Mouse (Mus musculus) left cerebral cortex, adult 2 months (tissue): Measurements from ENCODE around the gene Il16. TPM values are rescaled to one million over a fixed set of nuclear protein-coding genes. Genes with fewer than 3 reads are reported as not detected.
"Not testable (repeated sequence)": the region's sequence is repeated elsewhere in the genome, so short reads cannot be mapped to it uniquely, and the experiment has no call there.

Experiments used
- DNase-seq, 2 experiments: peaks; one replicate each; pipeline ENCODE4 v3.0.0; 2021 to 2022; ENCODE audit warnings: low spot score in 2 of 2, mixed read lengths in 1 of 2; ENCODE audit errors: extremely low spot score in 1 of 2
- H3K27ac ChIP-seq: fragments of 200-600 bp; 2 replicates; pipeline ENCODE4 v1.8.1; 2022
- H3K4me3 ChIP-seq: fragments of 200-600 bp; 2 replicates; pipeline ENCODE4 v1.8.1; 2022
- CTCF ChIP-seq: fragments of 200-600 bp; IDR thresholded peaks from 2 replicates; pipeline ENCODE4 v1.8.1; 2022; ENCODE audit warnings: antibody characterized with exemption, mild to moderate bottlenecking, moderate library complexity
- intact Hi-C: fragments of 180-260 bp; cut with DNase I; formaldehyde crosslinking; loops from one replicate; pipeline ENCODE4 v1.15.1; 2025
- total RNA-seq, 2 experiments: library from RNA; stranded (reverse); gene quantifications; 2 replicates each; pipeline ENCODE4 v1.2.3; 2021

Gene Il16
- total RNA-seq, 2 experiments from 2014 or later = 2.2 to 2.4 TPM

- TF ChIP-seq CTCF = no peak
- no peak overlapping the region for H3K4me3 ChIP-seq
- H3K27ac ChIP-seq = no peak overlapping the region
- DNase-seq = no peak
- intact Hi-C loops = no loop called here
Observed at GRCm38 (mm10) chr7:83713639-83714038, 31.9 kb downstream of the Il16 start.

DNA sequence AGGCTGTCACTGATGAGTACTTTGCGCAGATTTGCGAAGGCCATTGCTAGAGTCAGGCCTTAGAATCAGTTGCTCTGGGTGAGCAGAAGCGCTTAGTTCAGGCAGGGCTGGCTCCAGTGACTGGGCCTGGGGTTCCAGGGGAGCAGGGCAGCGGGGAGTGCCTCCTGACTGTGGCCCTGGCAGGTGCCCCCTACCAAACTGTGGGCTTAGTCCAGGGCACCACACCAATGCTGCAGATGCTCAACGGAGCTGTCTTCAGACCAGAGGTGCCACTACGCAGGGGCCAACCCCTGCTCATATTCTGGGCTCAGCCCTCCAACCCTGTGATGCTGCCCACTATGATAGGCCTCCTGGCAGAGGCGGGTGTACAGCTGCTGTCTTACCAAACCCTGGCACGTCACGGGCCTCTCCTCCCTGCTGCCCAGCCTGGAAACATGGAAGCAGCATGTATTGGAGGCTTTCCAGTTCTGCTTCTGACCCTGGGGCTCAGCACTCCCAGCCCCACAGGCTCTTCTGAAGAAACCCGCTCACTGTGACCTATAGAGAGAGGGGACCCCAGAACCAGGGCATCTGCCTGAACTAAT is 33.8 kb downstream of the Il16 start:
- H3K4me3 ChIP-seq, H3K27ac ChIP-seq, DNase-seq, intact Hi-C loops: not testable (repeated sequence)

- TF ChIP-seq CTCF = no peak
- intact Hi-C loops = no loop called here
- Histone ChIP-seq H3K27ac (no peak overlapping the region), H3K4me3 (no peak overlapping the region)
- DNase-seq = no peak
Observed at GRCm38 (mm10) chr7:83703046-83703775, 42.3 kb downstream of the Il16 start.

- intact Hi-C loops = loop anchor here (5.0 kb wide), 2 partner anchors 78 to 103 kb away; no protein-coding TSS in a partner anchor
- Histone ChIP-seq H3K27ac (no peak overlapping the region), H3K4me3 (no peak overlapping the region)
- DNase-seq = no peak
- TF ChIP-seq CTCF = no peak
Observed at GRCm38 (mm10) chr7:83699066-83699745, 46.3 kb downstream of the Il16 start.

DNA sequence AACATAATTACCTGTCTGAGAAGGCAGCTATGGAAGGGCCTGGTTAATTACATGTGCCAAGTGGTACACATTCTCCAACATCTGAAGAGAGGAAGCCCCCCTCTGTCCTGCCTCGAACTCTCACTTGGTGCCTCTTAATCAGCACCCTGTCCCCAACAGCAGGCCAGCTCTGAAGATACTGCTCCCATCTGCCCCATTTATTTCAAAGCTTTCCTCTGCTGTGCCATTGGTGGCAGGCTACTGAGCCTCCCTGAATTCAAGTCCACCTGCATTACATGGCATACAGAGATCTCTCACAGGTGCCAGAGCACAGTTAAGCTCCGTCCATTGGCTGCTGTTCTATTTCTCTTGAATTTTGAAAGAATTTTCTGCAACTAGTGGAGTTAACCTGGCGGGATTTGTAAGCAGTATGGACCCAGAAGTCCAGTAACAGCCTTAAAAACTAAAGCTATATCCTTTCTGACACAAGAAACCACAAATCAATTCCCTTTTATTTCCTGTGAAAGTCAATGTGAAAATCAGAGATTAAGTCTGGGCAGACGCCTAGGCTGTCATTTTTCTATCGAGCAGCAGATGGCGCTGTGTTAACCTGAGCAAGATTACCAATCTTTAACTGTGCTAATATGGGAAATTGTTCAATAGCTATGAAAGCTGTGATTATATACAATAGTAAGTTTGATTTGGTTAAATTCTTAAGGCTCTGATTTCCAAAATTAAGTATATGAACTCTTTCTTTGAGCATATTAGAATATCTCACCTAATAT is 49.9 kb downstream of the Il16 start:
- TF ChIP-seq CTCF = peak; percentile 76
- DNase-seq = peak in 1 of 2 experiments; percentile 26
- intact Hi-C loops = loop anchor here (5.0 kb wide), 2 partner anchors 82 to 107 kb away; no protein-coding TSS in a partner anchor
- Histone ChIP-seq H3K4me3 (no peak overlapping the region), H3K27ac (no peak overlapping the region)

- TF ChIP-seq CTCF = no peak
- no peak overlapping the region for H3K27ac ChIP-seq
- intact Hi-C loops = no loop called here
- no peak for DNase-seq
- H3K4me3 ChIP-seq = no peak overlapping the region
Observed at GRCm38 (mm10) chr7:83682640-83683274, 62.8 kb downstream of the Il16 start.

GRCm38 (mm10) chr7:83678506-83678905 is 67.0 kb downstream of the Il16 start:
- intact Hi-C loops = loop anchor here (10.0 kb wide), 1 partner anchor 964 kb away; no protein-coding TSS in a partner anchor
- TF ChIP-seq CTCF = no peak
- Histone ChIP-seq H3K27ac (no peak overlapping the region), H3K4me3 (no peak overlapping the region)
- DNase-seq = no peak

GRCm38 (mm10) chr7:83677296-83677695 is 68.2 kb downstream of the Il16 start:
- Histone ChIP-seq H3K27ac (no peak overlapping the region), H3K4me3 (no peak overlapping the region)
- intact Hi-C loops = loop anchor here (10.0 kb wide), 1 partner anchor 962 kb away; no protein-coding TSS in a partner anchor
- DNase-seq = no peak
- TF ChIP-seq CTCF = no peak

DNA sequence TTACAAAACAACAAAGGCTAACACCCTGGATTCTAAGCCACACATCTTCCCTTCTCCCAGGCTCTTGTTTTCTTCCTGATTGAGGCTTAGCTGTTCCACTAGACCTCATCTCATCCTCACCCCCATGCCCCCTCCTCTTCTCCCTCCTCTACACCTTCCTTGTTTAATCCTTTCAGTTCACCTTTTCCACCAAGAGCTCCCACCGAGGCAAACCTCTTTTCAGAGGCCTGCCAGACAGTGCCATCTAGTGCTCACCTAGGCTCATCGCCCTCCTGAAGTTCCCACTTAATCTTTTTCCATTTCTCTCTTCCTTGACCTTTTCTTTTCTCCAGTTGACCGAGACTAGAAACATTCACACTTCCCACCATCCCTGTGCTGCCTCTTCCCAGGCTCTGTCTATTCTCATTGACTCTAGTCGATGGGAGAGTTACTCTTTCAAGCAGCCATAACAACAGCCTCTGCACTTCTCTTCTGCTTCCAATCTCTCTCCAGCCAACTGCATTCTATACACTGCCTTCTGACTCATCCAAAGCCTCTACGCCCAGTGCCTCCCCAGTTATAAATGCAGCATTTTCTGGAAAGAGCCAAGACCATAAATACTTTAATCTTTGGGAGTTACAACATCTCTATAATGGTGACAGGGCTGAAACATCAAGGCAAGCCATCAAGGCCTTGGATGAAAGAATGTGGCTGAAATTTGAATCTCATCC is 69.8 kb downstream of the Il16 start:
- no peak overlapping the region for H3K27ac ChIP-seq
- no peak overlapping the region for H3K4me3 ChIP-seq
- peak; percentile 77 for TF ChIP-seq CTCF
- DNase-seq = peak in 1 of 2 experiments; percentile 22
- intact Hi-C loops = loop anchor here (1.0 to 10.0 kb wide), 2 partner anchors 107 to 961 kb away; no protein-coding TSS in a partner anchor

DNA sequence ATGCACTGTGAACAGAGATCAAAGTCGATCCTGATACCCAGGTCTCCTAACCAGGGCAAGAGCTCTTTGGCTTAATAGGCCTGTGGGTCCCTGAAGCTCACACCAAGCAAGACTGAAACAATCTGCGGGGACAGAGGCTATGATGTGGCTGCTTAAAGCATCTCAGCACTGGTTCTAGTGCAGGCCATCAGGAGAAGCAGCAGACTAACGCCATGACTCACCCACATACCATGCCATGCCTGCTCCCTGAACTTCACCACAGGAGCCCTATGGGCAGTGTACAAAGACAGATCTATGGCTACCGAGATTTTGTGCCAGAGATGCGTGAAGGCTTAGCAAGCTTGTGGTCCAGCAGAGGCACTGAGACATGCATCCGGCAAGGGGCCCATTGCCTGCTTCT is 74.0 kb downstream of the Il16 start:
- DNase-seq = peak in 1 of 2 experiments; percentile 0
- no peak overlapping the region for H3K27ac ChIP-seq
- TF ChIP-seq CTCF = no peak
- intact Hi-C loops = loop anchor here (10.0 kb wide), 1 partner anchor 957 kb away; no protein-coding TSS in a partner anchor
- H3K4me3 ChIP-seq = no peak overlapping the region
